Mouse (Mus musculus): ENCODE measurements around the gene Lrrfip1. TPM values are rescaled to one million over a fixed set of nuclear protein-coding genes. Genes with fewer than 3 reads are reported as not detected.

The Lrrfip1 gene
- polyA plus RNA-seq, 1 experiment from 2014 or later: 26.5 TPM

DNA sequence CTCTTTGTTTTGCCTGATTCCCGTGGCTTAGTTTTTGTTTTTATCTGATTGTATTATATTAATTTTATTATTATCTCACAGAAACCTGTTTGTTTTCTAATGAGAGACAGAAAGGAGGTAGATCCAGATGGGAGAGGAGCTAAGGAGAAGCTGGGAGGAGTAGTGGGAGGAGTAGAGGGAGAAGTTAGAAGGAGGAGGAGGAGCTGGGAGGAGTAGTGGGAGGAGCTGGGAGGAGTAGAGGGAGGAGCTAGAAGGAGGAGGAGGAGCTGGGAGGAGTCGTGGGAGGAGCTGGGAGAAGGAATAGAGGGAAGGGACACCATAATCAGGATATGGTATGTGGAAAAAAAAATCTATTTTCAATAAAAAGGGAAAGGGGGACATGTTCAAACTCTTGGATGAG is 36.7 kb downstream of the Lrrfip1 start:
- Histone ChIP-seq H3K36me3 (ENCODE audit: control insufficient read depth, insufficient read depth, low read length) (no peaks in the 10 kb centered on the region), H3K9me3 (ENCODE audit: control insufficient read depth, low read length) (no peaks in the 10 kb centered on the region), H3K4me1 (replicated peaks; ENCODE audit: control insufficient read depth, insufficient read depth, low read length) (peaks cover 13% of the 10 kb centered on the region), H3K27me3 (replicated peaks; ENCODE audit: control insufficient read depth, insufficient read depth, low read length) (no peaks in the 10 kb centered on the region), H3K9ac (ENCODE audit: low read depth, low read length) (no peak overlapping the region), H3K27ac (ENCODE audit: low read depth, low read length) (no peak overlapping the region), H3K4me3 (ENCODE audit: low read depth, low read length) (no peak overlapping the region), H3K4me2 (no peak overlapping the region)
- WGBS: 65% methylated on average over 2 of the region's 2 CpGs
- ATAC-seq (replicated peaks; ENCODE audit: low FRiP score) (no peak), DNase-seq (ENCODE audit: low spot score) (no peak)

- Histone ChIP-seq H3K27me3 (replicated peaks; ENCODE audit: control insufficient read depth, insufficient read depth, low read length) (no peaks in the 10 kb centered on the region), H3K9me3 (ENCODE audit: control insufficient read depth, low read length) (no peaks in the 10 kb centered on the region), H3K4me2 (no peak overlapping the region), H3K4me3 (ENCODE audit: low read depth, low read length) (no peak overlapping the region), H3K4me1 (replicated peaks; ENCODE audit: control insufficient read depth, insufficient read depth, low read length) (peaks cover 15% of the 10 kb centered on the region), H3K27ac (ENCODE audit: low read depth, low read length) (no peak overlapping the region; the same call in 1 of the 2 replicates), H3K36me3 (ENCODE audit: control insufficient read depth, insufficient read depth, low read length) (no peaks in the 10 kb centered on the region), H3K9ac (ENCODE audit: low read depth, low read length) (no peak overlapping the region)
- no peak for DNase-seq (ENCODE audit: low spot score)
- 63% methylated on average over 4 of the region's 4 CpGs for WGBS
- no peak for ATAC-seq (replicated peaks; ENCODE audit: low FRiP score)
Observed at GRCm38 (mm10) chr1:91037213-91037612, 38.7 kb downstream of the Lrrfip1 start.

- H3K4me2 ChIP-seq: no peak overlapping the region
- H3K4me3 ChIP-seq (ENCODE audit: low read depth, low read length): no peak overlapping the region
- no peaks in the 10 kb centered on the region for H3K27me3 ChIP-seq (replicated peaks; ENCODE audit: control insufficient read depth, insufficient read depth, low read length)
- H3K27ac ChIP-seq (ENCODE audit: low read depth, low read length): no peak overlapping the region
- WGBS: 71% methylated on average over 6 of the region's 6 CpGs
- H3K9ac ChIP-seq (ENCODE audit: low read depth, low read length): no peak overlapping the region
- H3K36me3 ChIP-seq (ENCODE audit: control insufficient read depth, insufficient read depth, low read length): no peaks in the 10 kb centered on the region
- no peak for ATAC-seq (replicated peaks; ENCODE audit: low FRiP score)
- H3K4me1 ChIP-seq (replicated peaks; ENCODE audit: control insufficient read depth, insufficient read depth, low read length): peaks cover 10% of the 10 kb centered on the region
- no peaks in the 10 kb centered on the region for H3K9me3 ChIP-seq (ENCODE audit: control insufficient read depth, low read length)
- DNase-seq (ENCODE audit: low spot score): no peak
Observed at GRCm38 (mm10) chr1:91038010-91038409, 39.5 kb downstream of the Lrrfip1 start.

DNA sequence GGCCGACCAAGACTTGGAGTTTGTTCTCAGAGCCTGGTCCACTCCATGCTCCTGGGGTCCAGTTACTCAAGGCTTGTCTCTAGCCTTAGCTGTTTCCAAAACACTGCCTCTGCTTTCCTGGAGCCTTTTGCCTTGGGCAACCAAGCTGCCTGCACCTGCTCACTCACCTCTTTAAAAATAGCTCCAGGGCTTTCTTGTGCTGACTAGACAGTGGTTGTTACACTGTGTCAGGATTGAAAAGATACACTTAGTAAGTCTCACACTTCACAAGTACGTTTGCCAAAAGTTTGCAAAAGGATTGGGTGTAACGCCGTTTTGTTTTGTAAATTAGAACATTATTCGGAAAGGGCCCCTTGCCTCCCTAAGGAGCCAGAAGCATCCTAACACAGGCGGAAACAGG is 40.0 kb downstream of the Lrrfip1 start:
- Histone ChIP-seq H3K4me3 (ENCODE audit: low read depth, low read length) (no peak overlapping the region), H3K4me2 (no peak overlapping the region), H3K4me1 (replicated peaks; ENCODE audit: control insufficient read depth, insufficient read depth, low read length) (peaks cover 11% of the 10 kb centered on the region), H3K27ac (ENCODE audit: low read depth, low read length) (no peak overlapping the region), H3K9me3 (ENCODE audit: control insufficient read depth, low read length) (no peaks in the 10 kb centered on the region), H3K36me3 (ENCODE audit: control insufficient read depth, insufficient read depth, low read length) (no peaks in the 10 kb centered on the region), H3K27me3 (replicated peaks; ENCODE audit: control insufficient read depth, insufficient read depth, low read length) (no peaks in the 10 kb centered on the region), H3K9ac (ENCODE audit: low read depth, low read length) (no peak overlapping the region)
- DNase-seq (ENCODE audit: low spot score) (no peak), ATAC-seq (replicated peaks; ENCODE audit: low FRiP score) (no peak)
- 70% methylated on average over 6 of the region's 6 CpGs for WGBS

- Histone ChIP-seq H3K4me3 (ENCODE audit: low read depth, low read length) (no peak overlapping the region), H3K27me3 (replicated peaks; ENCODE audit: control insufficient read depth, insufficient read depth, low read length) (no peaks in the 10 kb centered on the region), H3K4me2 (no peak overlapping the region), H3K27ac (ENCODE audit: low read depth, low read length) (no peak overlapping the region), H3K36me3 (ENCODE audit: control insufficient read depth, insufficient read depth, low read length) (no peaks in the 10 kb centered on the region), H3K9me3 (ENCODE audit: control insufficient read depth, low read length) (no peaks in the 10 kb centered on the region), H3K4me1 (replicated peaks; ENCODE audit: control insufficient read depth, insufficient read depth, low read length) (peaks cover 16% of the 10 kb centered on the region), H3K9ac (ENCODE audit: low read depth, low read length) (no peak overlapping the region)
- WGBS: 55% methylated on average over 5 of the region's 5 CpGs
- DNase-seq (ENCODE audit: low spot score) (no peak), ATAC-seq (replicated peaks; ENCODE audit: low FRiP score) (no peak)
Observed at GRCm38 (mm10) chr1:91041605-91042004, 43.1 kb downstream of the Lrrfip1 start.

DNA sequence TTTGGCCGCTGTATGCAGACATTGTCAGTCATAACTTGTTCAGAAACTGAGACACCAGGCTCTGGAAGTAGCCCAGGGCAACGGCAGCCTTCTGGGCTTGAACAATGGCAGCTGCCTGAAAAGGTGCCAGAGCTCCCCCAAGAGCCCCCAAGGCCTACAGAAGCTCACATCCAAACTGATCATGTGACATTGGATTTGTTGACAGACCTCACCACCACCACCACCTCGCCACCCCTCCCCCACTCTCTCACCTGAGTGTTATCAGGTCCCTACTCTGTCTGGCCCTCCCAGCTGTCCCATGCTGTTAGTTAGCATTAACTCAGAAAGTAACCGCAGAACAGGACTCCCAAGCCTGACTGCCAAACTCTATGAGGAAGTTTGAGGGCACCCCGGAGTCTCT is 44.7 kb downstream of the Lrrfip1 start:
- WGBS: 48% methylated on average over 5 of the region's 5 CpGs
- Histone ChIP-seq H3K27ac (ENCODE audit: low read depth, low read length) (no peak overlapping the region; the same call in 1 of the 2 replicates), H3K27me3 (replicated peaks; ENCODE audit: control insufficient read depth, insufficient read depth, low read length) (no peaks in the 10 kb centered on the region), H3K4me3 (ENCODE audit: low read depth, low read length) (no peak overlapping the region), H3K4me2 (no peak overlapping the region), H3K4me1 (replicated peaks; ENCODE audit: control insufficient read depth, insufficient read depth, low read length) (peaks cover 16% of the 10 kb centered on the region), H3K9ac (ENCODE audit: low read depth, low read length) (no peak overlapping the region), H3K9me3 (ENCODE audit: control insufficient read depth, low read length) (no peaks in the 10 kb centered on the region), H3K36me3 (ENCODE audit: control insufficient read depth, insufficient read depth, low read length) (no peaks in the 10 kb centered on the region)
- DNase-seq (ENCODE audit: low spot score) (no peak), ATAC-seq (replicated peaks; ENCODE audit: low FRiP score) (peak; percentile 56)

DNA sequence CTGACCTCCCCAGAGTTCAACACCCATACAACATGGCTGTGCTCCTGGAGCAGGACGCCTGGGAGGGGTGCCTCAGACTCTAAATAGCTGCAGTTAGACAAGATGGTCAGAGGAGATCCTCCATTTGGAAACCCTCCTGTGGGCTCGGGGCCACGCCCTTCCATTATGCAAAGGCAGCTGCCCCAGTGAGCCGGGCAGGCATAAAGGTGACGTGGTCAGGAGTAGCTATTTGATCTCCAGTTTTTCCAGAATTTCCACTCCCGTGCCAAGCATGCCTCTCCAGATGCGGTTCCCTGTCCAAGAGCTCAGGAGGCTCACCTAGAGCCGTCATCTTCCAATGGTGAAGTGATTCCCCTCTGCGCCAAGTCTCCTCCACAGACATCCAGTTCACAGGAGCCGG is 45.6 kb downstream of the Lrrfip1 start:
- H3K27ac ChIP-seq (ENCODE audit: low read depth, low read length): no peak overlapping the region
- H3K9me3 ChIP-seq (ENCODE audit: control insufficient read depth, low read length): no peaks in the 10 kb centered on the region
- DNase-seq (ENCODE audit: low spot score): no peak
- H3K4me2 ChIP-seq: no peak overlapping the region
- WGBS: 80% methylated on average over 10 of the region's 10 CpGs
- peaks cover 16% of the 10 kb centered on the region for H3K4me1 ChIP-seq (replicated peaks; ENCODE audit: control insufficient read depth, insufficient read depth, low read length)
- ATAC-seq (replicated peaks; ENCODE audit: low FRiP score): no peak
- H3K4me3 ChIP-seq (ENCODE audit: low read depth, low read length): no peak overlapping the region
- H3K27me3 ChIP-seq (replicated peaks; ENCODE audit: control insufficient read depth, insufficient read depth, low read length): no peaks in the 10 kb centered on the region
- no peaks in the 10 kb centered on the region for H3K36me3 ChIP-seq (ENCODE audit: control insufficient read depth, insufficient read depth, low read length)
- H3K9ac ChIP-seq (ENCODE audit: low read depth, low read length): no peak overlapping the region

DNA sequence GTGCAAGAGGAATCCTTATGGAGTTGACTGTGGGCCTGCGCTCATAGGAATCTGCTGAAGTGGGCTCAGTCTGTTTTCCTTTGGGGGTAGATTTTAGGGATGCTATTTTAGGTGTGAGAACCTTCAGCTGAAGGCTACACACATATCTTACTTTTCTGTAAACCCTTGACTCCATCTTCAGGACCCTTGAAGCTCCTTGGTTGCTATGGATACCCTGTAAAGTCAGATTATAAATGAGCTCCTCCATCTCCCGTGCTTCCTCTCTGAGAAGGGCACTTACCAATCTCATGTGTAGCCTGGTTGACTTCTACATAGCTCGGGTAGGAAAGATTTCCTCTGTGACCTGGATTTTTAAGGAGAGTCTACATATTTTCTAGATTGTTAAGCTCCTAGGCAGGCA is 46.1 kb downstream of the Lrrfip1 start:
- H3K27me3 ChIP-seq (replicated peaks; ENCODE audit: control insufficient read depth, insufficient read depth, low read length): no peaks in the 10 kb centered on the region
- H3K36me3 ChIP-seq (ENCODE audit: control insufficient read depth, insufficient read depth, low read length): no peaks in the 10 kb centered on the region
- no peak overlapping the region for H3K4me3 ChIP-seq (ENCODE audit: low read depth, low read length)
- ATAC-seq (replicated peaks; ENCODE audit: low FRiP score): no peak
- H3K9me3 ChIP-seq (ENCODE audit: control insufficient read depth, low read length): no peaks in the 10 kb centered on the region
- peaks cover 16% of the 10 kb centered on the region for H3K4me1 ChIP-seq (replicated peaks; ENCODE audit: control insufficient read depth, insufficient read depth, low read length)
- no peak overlapping the region for H3K27ac ChIP-seq (ENCODE audit: low read depth, low read length)
- WGBS: 64% methylated on average over 3 of the region's 3 CpGs
- no peak for DNase-seq (ENCODE audit: low spot score)
- no peak overlapping the region for H3K4me2 ChIP-seq
- no peak overlapping the region for H3K9ac ChIP-seq (ENCODE audit: low read depth, low read length)

- H3K9ac ChIP-seq (ENCODE audit: low read depth, low read length): no peak overlapping the region
- H3K4me1 ChIP-seq (replicated peaks; ENCODE audit: control insufficient read depth, insufficient read depth, low read length): peaks cover 13% of the 10 kb centered on the region
- H3K36me3 ChIP-seq (ENCODE audit: control insufficient read depth, insufficient read depth, low read length): no peaks in the 10 kb centered on the region
- ATAC-seq (replicated peaks; ENCODE audit: low FRiP score) (no peak), DNase-seq (ENCODE audit: low spot score) (no peak)
- H3K27ac ChIP-seq (ENCODE audit: low read depth, low read length): no peak overlapping the region
- H3K27me3 ChIP-seq (replicated peaks; ENCODE audit: control insufficient read depth, insufficient read depth, low read length): no peaks in the 10 kb centered on the region
- H3K9me3 ChIP-seq (ENCODE audit: control insufficient read depth, low read length): no peaks in the 10 kb centered on the region
- no peak overlapping the region for H3K4me2 ChIP-seq
- H3K4me3 ChIP-seq (ENCODE audit: low read depth, low read length): no peak overlapping the region
- 60% methylated on average over 5 of the region's 5 CpGs for WGBS
Observed at GRCm38 (mm10) chr1:91046237-91046636, 47.7 kb downstream of the Lrrfip1 start.
